Mouse (Mus musculus) megakaryocyte-erythroid progenitor cell, adult 5-6 weeks (primary cell): ENCODE measurements around the gene Strip1. TPM values are rescaled to one million over a fixed set of nuclear protein-coding genes. Genes with fewer than 3 reads are reported as not detected.

Source experiments
- ATAC-seq: replicated peaks from 2 replicates; pipeline ENCODE4 v1.8.0; 2016; ENCODE audit warnings: mild to moderate bottlenecking, inconsistent platforms; ENCODE audit not compliant: severe bottlenecking, poor library complexity, low FRiP score, low TSS enrichment
- total RNA-seq, 2 experiments: library from RNA; stranded (forward) in 1 of 2; stranded (reverse) in 1 of 2; fragments of 200-1000, 215-1000 nt in 1 of 2; fragments of >200 nt in 1 of 2; fragmentation: Nextera tagmentation in 1 of 2; gene quantifications; 2 replicates each; pipeline ENCODE4 v1.2.3; 2014 to 2017

The Strip1 gene
- total RNA-seq, 2 experiments from 2014 or later, result 16.9 to 19.9 TPM

- no peak for ATAC-seq
These were observed 34.4 kb downstream of the Strip1 start for GRCm38 (mm10) chr3:107597134-107597533.

DNA sequence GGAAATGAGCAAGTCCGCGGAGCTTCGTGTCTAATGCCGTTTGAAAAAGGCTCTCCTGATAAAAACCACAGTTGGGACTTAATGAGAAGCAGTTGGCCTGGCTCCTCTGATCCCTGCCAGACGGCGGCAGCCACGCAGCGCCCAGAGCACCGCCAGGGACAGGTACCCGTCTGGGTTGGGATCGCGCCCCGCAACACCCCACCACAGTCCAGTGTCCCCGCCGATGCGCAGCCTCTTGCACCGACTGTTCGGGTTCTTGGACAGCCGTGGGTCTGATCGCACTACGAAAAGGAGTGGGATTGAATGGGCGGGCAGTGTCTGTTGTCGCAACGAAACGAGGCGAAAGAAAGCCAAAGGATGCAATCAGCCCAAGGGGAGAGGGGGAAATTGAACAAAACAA is 34.9 kb downstream of the Strip1 start:
- no peak for ATAC-seq

- peak; percentile 33; the same call in 1 of the 2 replicates for ATAC-seq
These were observed 35.5 kb downstream of the Strip1 start for GRCm38 (mm10) chr3:107595938-107596461.

- no peak for ATAC-seq
These were observed 36.1 kb downstream of the Strip1 start for GRCm38 (mm10) chr3:107595264-107595937.

DNA sequence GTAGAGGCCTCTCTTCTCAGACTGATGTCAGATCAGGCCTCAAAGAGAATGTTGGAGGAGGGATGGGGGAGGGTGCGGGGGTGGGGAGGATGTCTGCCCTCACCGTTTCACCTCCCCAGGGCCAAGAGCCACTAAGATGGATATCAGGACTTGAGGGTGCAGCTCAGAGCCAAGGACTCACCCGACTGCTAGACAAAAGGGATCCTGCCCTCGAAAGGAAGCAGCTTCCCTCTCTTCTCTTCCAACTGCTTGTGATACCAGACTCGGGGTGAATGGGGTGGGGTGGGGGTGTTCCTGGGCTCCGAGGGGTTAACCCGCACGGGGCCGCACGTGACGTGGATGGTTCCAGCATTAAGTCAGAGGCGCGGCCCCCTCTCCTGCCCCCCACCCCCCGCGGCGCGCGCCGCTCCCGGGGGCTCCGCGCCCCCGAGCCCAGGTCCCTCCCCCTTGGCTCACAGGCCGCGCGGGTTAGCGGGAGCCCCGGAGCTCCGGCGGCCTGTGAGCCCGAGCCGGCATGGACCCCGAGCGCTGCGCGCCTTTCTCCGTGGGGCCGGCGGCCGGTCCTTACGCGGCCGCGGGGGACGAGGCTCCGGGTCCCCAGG is 36.7 kb downstream of the Strip1 start, which contains the start of gene Alx3:
Alx3 (plus strand) TSS at position 370 of the 602 bp plus-strand sequence.
- ATAC-seq, result no peak

GRCm38 (mm10) chr3:107593632-107594031 is 37.9 kb downstream of the Strip1 start:
- ATAC-seq, result no peak

- no peak for ATAC-seq
These were observed 39.9 kb downstream of the Strip1 start for GRCm38 (mm10) chr3:107591612-107592011.

DNA sequence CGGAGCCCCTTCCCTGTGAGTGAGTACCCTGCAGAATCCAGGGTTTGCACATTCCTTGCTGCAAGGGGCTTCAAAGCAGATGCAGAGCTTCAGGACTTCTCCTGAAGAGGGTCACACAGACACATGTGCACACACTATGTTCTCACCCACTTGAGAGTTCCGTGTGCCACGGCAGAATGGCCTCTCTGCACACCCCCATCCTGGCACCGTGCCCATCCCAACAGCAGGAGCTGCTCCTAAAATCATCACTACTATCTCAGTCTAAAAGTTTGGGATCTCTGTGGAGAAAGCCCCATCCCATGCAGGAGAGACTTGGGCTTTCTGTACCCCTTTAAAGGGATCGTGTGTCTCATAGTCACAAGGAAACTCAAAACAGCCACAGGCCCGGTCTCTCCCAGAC is 45.0 kb downstream of the Strip1 start:
- ATAC-seq, result no peak

DNA sequence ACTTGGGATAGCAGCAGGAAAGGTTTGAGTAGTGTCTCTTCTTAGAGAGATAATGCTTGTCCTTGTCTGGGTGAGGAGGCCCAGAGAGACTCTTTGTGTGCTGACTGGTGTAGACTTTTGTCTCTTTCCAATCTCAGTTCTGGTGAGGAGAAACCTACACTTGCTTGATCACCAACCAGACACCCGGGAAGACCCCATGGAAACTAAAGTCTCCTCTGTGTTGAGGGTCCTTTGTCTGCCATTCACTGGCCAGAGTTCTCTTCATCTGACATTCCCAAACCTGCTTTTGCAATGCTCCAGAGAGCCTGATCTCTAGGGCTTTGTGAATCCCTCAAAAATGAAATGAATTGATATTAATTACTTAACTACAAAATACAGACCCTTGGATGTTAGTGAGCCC is 47.6 kb downstream of the Strip1 start:
- no peak for ATAC-seq

GRCm38 (mm10) chr3:107582875-107583767 is 48.4 kb downstream of the Strip1 start:
- no peak for ATAC-seq

GRCm38 (mm10) chr3:107582130-107582874 is 49.2 kb downstream of the Strip1 start:
- no peak for ATAC-seq

- ATAC-seq, result no peak
These were observed 50.1 kb downstream of the Strip1 start for GRCm38 (mm10) chr3:107581103-107582010.

- ATAC-seq, result 0 out of 2 replicates have a peak, but pooled peaks have one; percentile 58
These were observed 52.0 kb downstream of the Strip1 start for GRCm38 (mm10) chr3:107579466-107579865.

- peak; percentile 83 for ATAC-seq
These were observed 53.6 kb downstream of the Strip1 start for GRCm38 (mm10) chr3:107577810-107578390.

GRCm38 (mm10) chr3:107576807-107577206 is 54.7 kb downstream of the Strip1 start:
- ATAC-seq, result no peak

GRCm38 (mm10) chr3:107571205-107571604 is 60.3 kb downstream of the Strip1 start:
- ATAC-seq, result 0 out of 2 replicates have a peak, but pooled peaks have one; percentile 47

- no peak for ATAC-seq
These were observed 62.8 kb downstream of the Strip1 start for GRCm38 (mm10) chr3:107568721-107569120.

GRCm38 (mm10) chr3:107567766-107568165 is 63.7 kb downstream of the Strip1 start:
- ATAC-seq, result no peak
